Mouse (Mus musculus) layer of hippocampus, postnatal 36 days (tissue): ENCODE measurements at regions not wholly inside any gene's neighbourhood (a gene's known extent, or its start where the extent isn't known, plus 50 kb on each side); places are given as distances from the start of the nearest gene placed in this dataset.

Experiments used
- DNase-seq, 2 experiments: peaks; one replicate each; pipeline ENCODE4 v3.0.0; 2022

DNA sequence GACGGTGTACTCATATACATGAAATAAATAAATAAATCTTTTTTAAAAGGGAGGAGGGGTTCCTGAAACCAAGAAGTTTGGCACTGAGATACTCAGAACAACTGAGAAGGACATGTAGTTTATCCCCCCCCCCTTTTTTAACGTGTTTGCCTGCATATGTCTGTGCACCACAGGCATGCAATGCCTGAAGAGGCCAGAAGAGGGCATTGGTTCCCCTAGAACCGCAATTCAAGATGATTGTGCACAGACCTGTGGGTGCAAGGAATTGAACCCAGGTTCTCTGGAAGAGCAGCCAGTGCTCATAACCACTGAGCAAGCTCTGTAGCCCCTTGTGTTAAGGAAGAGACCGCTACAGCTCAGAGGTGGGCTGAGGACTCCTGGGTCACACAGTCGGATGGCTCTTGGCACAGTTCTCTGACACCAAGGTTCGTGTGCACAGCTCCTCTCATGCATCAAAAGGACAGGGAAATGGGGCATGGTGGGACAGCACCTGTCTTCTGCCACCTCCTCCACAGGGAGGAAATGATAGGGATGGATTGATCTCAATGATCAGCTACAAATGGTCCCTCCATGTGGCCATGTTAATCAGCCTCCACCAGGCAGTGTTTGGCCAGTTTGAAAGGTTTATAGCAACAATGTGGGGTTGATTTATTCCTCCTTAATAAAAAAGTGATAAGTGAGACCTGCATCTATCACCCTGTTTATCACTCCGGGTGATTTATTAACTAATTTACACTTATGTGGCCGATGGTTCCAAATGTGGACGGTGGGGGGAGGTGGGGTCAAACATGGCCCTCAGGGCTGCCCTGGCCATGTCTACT lies 58.5 kb upstream of the Top1 start:
- DNase-seq = no peak

DNA sequence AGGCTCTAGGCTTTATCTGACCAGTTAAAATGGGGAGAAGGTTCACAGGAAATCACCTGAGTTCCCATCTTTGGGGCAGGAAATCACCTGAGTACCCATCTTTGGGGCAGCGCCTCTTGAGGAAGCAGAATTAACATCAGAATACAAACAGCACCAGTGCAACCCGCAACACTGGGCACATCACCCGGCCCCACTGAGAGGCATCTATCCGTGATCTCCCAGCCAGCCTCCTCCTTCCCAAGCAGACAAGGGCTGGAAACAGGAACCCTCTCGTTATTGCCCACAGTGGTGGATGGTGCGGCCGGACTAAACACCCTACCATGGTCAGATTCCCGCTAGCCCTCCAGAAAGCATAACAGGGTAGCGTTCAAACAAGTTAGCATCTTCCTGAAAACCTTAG lies 57.3 kb upstream of the Top1 start:
- no peak for DNase-seq

DNA sequence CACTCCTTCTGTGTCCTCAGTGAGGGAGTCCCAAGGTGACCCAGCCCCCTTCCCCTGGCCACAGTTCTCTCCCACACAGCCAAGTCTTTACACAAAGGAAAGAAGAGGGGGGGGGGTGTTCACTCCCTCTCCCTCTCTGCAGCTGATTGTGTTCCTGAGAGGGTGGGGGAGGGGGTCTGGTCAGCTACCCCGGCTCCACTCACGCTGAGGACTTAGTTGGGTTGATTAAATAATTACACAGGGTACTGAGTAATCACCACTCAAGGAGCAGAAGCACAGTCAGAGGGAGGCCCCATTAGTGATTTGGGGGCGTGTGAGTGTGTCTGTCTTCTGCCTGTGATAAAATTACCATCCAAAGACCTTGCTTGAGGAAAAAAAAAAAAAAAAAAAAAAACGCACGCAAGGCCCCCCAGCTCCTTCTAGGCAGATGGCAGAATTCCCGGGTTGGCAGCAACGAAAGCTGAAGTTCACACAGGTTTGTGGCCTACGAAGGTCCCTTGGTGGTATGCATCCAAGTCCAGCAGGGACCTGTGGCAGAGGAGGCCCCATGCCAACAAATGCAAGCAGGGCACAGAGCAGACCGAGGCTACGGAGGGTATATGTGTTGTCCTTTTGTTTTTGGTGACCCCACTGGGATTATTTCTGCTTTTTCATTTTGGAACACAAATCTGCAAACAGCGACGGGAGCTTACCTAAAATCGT lies 55.3 kb upstream of the Top1 start:
- DNase-seq = no peak

DNA sequence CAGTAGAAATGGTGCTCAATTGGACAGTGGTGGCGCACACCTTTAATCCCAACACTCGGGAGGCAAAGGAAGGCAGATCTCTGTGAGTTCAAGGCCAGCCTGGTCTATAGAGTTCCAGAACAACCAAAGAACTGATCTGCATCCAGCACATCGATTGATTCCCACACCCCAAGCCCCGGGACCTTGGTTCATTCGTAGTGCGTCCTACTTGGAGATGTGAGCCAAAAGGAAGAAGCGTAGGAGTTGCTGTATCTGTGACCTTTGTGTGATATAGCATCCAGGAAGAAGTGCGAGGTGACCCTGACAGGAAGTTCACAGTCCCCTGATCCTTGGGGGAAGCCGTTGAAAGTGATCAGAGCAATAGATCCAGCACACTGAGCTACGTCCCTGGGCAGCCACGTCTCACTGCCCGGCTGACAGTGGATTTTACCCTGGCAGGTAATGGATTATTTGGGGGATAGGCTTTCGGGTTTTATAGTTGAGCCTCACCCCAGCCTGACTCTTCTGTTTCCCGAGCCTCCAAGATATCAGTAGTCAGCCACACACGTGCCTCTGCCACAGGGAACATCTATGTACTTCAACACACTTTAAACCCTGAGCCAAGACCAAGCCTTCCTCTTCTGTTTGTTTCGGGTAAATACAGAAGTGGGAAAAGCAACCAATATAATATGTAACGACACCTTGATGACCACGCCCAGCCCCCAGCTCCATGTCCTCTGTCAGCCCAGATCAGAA lies 54.1 kb upstream of the Top1 start:
- no peak for DNase-seq

DNA sequence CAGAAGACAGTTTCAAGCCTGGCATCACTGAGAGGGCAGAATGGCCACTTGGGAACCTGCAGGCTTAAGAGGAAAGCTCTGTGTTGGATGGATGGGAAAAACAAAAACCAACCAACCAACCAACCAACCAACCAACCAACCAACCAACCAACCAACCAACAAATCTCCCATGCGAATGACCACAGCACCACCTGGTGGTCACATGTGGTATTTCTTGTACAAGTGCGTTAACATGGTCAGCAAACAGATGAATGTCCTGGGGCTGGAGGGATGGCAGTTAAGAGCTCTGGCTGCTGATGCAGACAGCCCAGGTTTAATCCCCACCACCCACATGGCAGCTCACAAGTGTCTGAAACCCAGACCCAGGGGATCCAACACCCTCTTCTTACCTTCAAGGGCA lies 52.7 kb upstream of the Top1 start:
- peak; percentile 65 to 76 for DNase-seq
